Mouse (Mus musculus) gonadal fat pad, adult 2 months (tissue): ENCODE results near the gene Nek3. TPM values are rescaled to one million over a fixed set of nuclear protein-coding genes. Genes with fewer than 3 reads are reported as not detected.

Experiments
- DNase-seq: peaks from one replicate; pipeline ENCODE4 v3.0.0-alpha.2; 2012; ENCODE audit warnings: low read depth
- polyA plus RNA-seq: library from polyadenylated mRNA; depleted of rRNA; stranded (reverse); fragments of >200 nt; gene quantifications from 2 replicates; pipeline ENCODE4 v1.2.3, GENCODE M21; 2012; rRNA removed

Nek3 gene
- polyA plus RNA-seq, result 0.82 and 1.1 TPM in 2 replicates

- no peak for DNase-seq
Measured at GRCm38 (mm10) chr8:22166080-22166603, at the start of gene Nek3. Gene Nek3 (minus strand): TSS chr8:22166435.

GRCm38 (mm10) chr8:22214826-22215225 lies 48.6 kb upstream of the Nek3 start:
- DNase-seq, result peak; percentile 88

DNA sequence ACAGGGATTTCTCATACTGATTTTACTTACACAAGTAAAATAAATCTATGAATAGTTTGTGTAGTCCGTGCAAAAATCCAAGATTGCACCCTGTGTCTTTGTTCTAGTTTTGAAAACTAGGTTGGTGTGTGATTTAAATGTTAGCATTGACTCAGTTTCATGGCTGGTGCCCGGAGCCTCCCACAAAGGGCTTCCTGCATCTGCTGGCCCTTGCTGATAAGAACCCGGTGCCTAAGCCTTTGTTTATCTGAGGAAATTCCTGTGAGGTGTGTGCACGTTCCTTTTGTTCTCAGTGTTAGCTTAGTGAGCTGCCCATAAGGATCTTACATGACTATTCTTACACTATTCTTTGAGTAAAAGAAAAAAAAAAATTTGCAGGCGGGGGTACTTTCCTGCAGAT lies 42.8 kb upstream of the Nek3 start:
- DNase-seq, result no peak

DNA sequence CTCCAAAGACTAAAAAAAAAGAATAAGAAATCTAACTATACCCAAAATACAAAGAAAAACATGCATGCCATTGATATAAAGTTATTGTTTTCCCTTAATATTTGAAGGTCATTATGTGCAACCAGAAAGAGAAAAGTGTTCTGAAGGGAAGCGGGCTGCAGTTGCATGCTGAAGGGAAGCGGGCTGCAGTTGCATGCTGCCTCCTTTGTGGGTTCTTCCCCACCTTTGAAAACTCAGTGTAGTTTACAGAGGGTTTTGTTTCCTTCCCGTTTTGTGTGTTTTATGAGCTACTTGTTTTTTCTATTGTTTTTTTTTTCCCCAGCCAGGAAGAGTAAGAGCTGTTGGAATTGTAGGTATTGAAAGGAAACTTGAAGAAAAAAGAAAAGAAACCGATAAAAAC lies 41.3 kb upstream of the Nek3 start:
- DNase-seq, result no peak

GRCm38 (mm10) chr8:22199481-22199880 lies 33.2 kb upstream of the Nek3 start:
- no peak for DNase-seq

DNA sequence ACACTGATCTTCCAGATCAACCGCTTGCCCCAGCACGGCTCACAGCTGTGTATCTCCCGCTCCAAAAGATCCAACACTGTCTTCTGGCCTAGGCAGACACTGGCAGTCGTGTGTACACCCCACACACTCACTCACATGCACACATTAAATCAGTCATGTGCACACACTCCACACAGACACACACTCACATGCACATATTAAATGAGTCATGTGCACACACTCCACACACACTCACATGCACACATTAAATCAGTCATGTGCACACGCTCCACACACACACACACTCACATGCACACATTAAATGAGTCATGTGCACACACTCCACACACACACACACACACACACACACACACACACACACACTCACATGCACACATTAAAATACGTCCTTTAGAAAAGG lies 31.7 kb upstream of the Nek3 start:
- no peak for DNase-seq

DNA sequence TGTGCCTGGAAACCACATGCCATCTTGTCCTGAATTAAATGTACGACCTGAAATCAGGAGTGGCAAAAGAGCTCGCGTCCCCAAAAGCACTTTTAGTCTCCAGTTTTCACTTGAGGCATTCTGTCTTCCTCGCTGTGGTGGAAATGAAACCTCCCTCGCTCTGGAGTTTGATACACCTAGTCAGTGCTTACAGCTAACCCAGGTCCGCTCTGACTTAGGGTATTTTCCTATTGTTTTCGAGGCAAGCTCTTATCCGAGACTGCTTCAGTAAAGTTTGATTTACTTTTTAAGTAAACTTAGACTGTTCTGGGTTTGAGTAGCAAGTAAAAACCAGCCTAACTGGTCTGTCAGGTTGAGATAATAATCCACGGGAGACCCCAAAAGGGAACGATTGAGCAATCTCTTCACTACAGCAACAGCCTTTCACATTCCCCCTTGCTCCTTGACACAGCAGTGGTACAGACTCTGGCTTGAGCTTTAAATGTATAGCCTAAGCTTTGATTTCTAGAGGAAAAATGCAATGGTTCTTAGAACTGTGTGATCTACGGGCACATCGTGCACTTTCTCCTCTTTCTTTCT lies 27.3 kb upstream of the Nek3 start:
- no peak for DNase-seq

DNA sequence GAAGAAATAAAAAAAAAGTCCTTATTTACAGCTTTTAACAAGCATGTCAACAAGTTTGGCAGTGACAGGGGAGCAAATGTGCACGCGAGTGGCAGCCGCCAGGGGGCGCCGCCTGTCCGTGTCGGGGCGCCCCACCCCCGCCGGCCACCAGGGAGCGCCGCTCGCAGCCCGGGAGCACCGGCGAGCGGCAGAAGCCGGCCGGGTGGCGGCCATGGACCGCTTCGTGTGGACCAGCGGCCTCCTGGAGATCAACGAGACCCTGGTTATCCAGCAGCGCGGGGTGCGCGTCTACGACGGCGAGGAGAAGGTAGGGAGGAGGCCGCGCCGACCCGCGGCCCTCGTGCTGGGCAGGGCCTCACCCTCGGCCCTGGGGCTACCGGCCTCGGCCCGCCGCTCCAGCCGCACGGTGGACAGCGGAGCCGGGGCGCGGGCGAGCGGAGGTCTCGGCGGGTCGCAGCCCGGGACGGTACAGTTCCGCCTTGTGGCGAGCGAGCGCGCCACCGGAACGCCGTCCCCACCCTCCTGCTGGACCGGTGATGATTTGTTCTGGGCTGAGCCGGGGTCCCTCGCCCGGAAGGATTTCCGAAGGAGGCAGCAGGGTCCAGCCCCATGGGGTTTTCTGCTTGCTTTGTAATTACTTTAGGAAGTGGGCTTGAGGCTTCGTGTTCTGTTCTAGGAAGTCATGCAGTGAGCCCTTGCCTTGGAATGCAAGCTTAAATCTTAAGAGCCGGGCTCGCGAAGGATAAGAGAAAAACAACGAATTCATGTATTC lies 26.6 kb upstream of the Nek3 start, which contains the start of gene Vps36:
Gene Vps36, plus strand, starts transcription at position 150 of the 772 bp plus-strand sequence.
- DNase-seq, result no peak

DNA sequence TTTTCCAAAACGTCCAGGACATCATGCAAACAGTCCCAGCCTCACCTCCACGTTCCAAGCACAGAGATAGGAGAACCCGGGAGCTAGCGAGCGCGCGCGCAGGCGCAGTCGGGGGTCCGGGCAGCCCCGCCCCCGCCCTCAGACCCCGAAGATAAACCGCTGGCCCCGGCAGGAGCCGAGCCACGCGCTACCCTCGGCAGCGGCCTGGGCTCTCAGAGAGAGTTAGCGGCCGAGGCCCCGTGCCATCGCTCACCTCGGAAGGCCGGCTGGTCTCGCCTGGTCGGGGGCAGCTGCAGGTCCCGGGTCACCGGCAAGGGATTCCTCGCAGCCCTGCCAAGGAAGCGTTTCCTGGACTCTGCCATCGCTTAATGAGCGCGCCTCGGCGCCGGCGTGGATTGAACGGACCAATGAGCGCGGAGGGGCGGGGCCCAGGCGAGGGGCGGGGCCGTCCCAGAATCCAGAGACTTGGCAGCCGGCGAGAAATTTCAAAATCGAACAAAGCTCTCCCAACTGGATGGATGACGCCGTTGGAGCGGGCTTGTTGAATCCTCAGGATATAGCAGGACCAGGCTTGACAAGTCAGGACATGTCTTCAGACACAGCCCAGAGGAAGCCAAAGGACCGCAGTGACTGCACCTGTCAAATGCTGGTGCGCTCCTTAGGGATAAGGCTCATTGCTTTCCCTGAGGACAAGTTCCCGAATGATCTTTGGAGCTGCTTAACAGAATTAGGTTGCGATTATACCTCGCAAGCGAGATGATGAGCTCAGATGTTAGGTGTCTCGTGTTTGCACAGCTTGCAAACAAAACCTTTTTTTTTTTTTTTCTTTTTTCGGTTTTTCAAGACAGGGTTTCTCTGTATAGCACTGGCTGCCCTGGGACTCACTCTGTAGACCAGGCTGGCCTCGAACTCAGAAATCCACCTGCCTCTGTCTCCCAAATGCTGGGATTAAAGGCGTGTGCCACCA lies 19.5 kb upstream of the Nek3 start, which contains the start of gene Ckap2:
Gene Ckap2, minus strand, starts transcription at position 389 of the 967 bp plus-strand sequence.
- DNase-seq, result peak; percentile 94

GRCm38 (mm10) chr8:22184884-22185283 lies 18.6 kb upstream of the Nek3 start:
- no peak for DNase-seq

DNA sequence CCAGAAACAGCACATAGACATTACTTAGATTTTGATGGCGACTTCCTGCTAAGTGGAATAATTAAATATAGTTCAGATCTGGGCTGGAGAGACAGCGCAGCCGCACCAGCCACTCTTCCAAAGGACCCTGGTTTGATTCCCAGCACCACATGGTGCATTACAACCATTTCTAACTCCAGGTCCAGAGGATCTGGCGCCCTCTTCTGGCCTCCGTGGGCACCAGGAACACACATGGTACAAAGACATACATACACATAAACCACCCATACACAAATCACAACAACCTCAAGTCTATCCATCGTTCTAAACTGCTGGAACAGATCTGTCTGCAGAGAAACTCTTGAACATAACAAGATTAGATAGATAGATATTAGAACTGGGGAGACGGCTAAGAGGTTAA lies 9.7 kb upstream of the Nek3 start:
- no peak for DNase-seq

- DNase-seq, result no peak
Measured at GRCm38 (mm10) chr8:22169167-22169566, 2.9 kb upstream of the Nek3 start.

DNA sequence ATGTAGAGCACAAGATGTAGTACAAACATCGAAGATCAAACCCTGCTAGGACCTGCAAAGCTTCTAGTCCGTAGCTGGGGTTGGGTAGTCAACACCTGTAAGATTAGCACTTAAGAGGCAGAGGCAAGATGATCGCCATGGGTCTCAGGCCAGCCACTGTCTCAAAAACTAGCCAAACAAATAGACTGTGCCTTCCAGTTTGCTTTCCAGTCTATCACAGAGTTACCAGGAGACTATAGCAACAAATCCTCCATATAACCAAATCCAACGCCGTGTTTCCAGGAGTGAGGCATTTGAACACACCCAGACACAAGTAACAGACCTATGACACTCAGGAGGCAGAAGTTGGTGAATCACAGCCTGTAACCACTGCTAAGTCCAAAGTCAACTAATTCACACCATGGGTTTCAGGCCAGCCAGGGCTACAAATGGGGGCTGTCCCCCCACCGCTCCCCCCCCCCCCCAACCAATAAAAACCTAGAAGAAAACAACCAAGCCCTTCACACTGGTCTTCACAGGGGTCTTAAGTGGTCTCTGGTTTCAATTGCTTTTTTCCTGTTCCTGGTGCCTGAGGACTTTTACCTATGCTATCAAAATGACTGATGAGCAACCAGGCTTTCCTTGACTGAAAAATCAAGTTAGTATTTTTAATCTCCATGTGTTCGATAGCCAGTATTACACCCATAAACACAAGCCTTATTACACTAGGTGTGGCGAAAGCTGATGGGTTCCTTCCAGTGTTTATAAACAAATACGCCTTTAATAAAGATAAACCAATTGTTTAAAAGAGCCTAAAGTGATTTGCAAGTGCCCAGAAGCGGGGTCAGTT lies 770 bp downstream of the Nek3 start:
- no peak for DNase-seq

GRCm38 (mm10) chr8:22164431-22164830 lies 1.8 kb downstream of the Nek3 start:
- no peak for DNase-seq

DNA sequence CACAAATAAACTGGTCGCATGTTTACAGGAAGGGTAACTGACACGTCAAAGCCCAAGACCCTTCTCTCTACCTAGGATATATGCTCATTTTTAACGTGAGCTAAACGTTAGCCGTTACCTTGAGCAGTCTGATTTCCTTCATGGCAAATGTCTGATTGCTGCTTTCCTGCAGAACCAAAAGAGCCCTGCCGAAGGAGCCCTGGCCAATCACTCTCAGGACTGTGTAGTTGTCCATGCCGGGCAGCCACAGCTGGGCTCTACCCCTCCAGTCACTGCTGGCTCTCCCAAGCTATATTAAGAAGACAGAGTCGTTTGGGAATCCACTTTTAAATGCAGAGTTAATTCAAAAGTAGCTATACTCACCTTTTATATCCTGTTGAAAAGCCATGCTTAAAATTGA lies 4.0 kb downstream of the Nek3 start:
- DNase-seq, result no peak

GRCm38 (mm10) chr8:22150345-22150663 lies 15.9 kb downstream of the Nek3 start:
- DNase-seq, result no peak

DNA sequence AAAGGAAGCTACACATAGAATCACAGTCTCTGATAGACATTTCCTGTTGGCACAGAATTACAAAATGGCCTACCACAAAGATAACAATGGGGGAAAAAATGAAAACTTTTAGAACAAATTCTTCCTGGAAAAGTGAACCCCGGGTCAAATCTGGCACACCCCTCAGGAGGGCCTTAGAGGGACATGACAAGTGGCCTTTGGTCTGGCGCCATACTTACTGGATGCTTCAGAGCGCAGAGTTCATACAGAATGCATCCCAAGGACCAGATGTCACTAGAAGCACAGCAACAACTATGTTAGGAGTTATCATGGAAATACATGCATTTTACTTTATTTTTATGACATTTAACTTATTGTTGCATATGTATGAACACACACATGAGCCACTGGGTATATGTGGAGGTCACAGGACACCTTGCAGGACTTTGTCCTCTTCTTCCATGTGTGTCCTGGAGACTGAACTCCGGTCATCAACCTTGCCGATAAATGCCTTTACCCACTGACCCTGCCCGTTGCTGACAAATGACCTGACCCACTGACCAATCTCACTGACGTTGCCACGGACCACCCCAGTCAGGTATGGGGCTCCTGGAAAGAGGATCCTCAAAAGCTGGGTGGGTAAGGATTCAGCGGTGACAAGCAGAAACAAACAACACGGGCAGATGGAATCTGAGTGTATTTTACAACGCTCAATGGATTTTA lies 16.4 kb downstream of the Nek3 start:
- no peak for DNase-seq

DNA sequence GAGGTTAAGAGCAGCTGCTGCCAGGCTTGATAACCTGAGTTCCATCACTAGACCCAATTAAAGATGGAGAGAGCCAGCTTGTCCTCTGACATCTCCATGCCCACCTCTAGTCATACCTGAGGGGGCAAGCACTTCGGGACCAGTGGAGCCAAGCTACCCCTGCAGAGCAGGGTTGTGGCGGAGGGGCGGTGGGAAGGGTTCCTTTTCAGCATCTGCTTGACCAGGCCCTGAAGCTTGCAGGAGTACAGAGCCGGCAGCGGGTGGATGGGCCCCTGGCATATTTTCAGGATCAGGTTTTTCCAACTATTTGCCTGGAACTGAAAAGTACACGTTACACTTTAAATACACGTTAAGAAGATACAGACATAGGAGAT lies 17.9 kb downstream of the Nek3 start:
- DNase-seq, result no peak

GRCm38 (mm10) chr8:22147706-22148366 lies 18.4 kb downstream of the Nek3 start:
- no peak for DNase-seq

DNA sequence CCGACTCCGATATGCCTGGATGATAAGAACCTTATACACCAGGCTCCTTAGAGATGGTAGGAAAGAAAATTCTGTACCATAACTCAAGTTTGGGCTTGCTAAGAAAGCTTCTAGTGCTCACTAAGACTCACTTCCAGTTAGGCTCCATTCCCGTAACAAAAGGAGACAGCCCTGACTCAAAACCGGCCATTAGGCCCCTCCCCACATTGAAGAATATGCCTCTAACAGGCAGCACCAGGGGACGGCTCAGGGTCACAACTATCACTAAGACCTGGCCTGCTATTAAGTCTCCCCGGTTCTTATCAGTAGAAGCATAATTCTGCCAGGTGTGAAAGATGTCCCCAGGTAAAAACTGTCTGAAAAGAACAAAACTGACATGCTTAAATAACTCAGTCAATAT lies 20.4 kb downstream of the Nek3 start:
- no peak for DNase-seq
